Mouse (Mus musculus) megakaryocyte progenitor cell, adult 5-6 weeks (primary cell): ENCODE measurements at regions not wholly inside any gene's neighbourhood (a gene's known extent, or its start where the extent isn't known, plus 50 kb on each side); places are given as distances from the start of the nearest gene placed in this dataset.

Experiments
- ATAC-seq: replicated peaks from 2 replicates; pipeline ENCODE4 v1.8.0; 2016; ENCODE audit warnings: mild to moderate bottlenecking, moderate TSS enrichment, inconsistent platforms; ENCODE audit not compliant: poor library complexity

DNA sequence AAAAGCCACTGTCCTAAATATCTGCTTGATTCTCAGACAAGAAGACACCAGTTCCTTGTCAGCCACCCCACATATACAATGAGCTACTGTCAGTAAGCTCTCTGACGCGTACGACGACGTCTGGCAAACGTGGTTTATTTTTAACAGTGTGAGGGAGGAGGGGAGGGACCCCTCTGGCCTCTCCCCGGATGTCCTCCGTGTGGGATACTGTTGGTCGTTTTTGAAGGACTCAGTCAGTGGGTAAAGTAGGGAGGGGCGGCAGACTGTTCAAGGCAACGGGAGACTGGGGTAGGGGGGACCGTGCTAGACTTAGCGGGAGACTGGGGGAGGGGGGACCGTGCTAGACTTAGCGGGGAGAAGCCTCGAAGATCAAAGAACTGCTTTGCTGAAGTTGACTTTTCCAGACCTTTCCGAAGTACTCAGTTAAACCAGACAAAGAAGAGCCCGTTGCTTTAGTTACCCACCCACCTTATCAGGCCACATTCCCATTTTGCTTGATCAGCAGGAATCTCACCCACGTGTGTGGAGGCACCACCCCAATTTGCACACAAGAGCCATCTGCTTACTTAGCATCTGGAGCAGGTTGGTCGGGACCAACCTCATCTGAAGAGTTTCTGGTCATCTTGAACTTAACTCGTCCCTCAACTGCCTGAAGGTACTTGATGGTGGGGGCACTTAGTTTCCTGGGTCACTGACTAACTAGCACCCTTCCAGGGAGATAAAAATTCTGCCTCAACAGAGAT is 92.6 kb upstream of the Mark1 start:
- ATAC-seq, result no peak

GRCm38 (mm10) chr1:185089196-185089595 is 89.8 kb upstream of the Mark1 start:
- no peak for ATAC-seq

DNA sequence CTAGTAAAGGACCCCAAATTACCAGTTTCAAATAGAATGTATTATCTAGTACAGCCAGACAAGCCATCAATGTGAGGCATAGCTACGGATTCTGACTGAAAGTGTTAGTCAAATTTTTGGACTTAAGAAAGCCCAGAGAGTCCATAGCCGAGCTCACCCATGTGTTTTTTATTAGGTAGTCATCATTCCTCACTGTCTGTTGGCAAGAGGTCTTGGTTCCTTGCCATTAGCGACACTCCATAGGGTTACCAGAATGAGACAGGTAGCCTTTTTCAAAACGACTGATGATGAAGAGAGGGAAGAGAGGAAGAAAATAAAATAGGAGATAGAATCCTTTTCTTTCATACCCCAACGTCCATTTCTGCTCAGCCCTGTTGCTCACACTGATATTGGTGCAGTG is 83.8 kb upstream of the Mark1 start:
- ATAC-seq, result no peak

DNA sequence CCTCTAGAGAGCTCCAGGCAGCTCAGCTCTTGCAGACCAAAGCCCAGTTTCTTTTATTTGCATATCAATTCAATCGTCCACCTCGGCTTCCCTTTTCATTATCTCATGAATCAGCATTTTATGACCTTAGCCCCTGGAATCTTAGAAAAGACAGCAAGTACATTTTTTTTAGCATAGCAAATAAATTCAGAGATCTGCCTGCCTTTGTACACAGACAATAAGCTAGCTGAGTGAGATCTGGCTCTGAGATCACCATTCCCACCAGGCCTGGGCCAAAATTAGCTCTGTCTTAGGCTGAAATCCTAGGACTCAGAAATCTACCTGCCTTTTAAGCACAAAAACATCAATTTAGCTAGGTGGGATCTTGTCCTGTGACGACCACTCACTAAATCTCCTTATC is 80.7 kb upstream of the Mark1 start:
- ATAC-seq, result no peak

- ATAC-seq, result no peak
These were observed 80.0 kb upstream of the Mark1 start for GRCm38 (mm10) chr1:185079331-185079880.

DNA sequence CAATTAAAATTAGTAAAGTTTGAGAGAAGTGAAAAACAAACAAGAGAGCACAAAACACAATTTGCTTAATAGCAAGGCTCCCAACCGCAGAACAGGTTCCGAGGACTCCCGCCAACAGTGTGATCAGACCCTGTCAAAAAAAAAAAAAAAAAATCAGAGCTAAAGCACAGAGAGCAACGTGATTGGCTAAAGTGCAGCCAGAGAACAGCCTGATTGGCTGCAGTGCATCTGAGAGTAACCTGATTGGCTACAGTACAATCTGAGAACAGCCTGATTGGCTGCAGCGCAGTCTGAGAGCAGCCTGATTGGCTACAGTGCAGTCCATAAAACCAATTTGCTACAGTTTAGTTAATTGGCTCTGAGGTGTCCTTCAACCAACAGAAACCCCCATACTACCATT is 74.6 kb upstream of the Mark1 start:
- no peak for ATAC-seq

DNA sequence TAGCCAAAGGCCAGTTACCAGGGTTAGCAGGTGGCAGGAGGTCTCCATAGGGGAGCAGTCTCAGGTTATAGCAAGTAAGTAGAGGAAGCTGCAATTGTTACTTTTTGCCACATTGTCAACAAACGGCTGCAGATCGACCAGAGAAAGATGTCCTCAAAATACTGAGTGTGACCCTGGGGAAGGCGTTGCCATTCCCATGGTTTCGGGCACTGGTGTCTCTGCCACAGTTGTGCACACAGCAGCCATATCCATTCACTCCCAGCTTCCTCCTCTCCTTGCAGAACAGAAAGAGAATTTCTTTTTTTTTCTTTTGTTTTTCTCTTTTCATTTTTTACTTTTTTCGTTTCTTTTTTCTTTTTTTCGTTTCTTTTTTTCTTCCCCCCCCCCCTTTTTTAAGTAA is 73.4 kb upstream of the Mark1 start:
- ATAC-seq, result no peak

DNA sequence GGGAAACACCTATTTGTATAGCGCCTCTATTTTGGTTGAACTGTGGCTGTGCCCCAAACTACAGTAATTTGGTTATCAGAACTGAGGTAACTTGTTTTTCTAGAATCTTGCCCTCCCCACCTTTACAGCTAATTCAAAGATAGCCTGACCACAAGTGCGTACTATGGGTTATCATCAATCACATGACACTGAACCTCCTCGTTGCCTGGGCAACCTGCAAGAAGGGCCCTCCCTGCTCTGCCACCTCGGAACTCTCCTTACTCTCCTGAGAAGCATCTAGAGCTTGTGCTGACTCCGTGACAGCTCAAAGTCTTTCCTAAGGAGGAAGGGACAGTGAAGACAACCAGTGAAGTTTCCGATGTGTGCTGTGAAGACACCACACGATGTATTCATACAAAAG is 72.2 kb upstream of the Mark1 start:
- 0 out of 2 replicates have a peak, but pooled peaks have one; percentile 11 for ATAC-seq

- ATAC-seq, result peak; percentile 54
These were observed 71.4 kb upstream of the Mark1 start for GRCm38 (mm10) chr1:185070853-185071149.

DNA sequence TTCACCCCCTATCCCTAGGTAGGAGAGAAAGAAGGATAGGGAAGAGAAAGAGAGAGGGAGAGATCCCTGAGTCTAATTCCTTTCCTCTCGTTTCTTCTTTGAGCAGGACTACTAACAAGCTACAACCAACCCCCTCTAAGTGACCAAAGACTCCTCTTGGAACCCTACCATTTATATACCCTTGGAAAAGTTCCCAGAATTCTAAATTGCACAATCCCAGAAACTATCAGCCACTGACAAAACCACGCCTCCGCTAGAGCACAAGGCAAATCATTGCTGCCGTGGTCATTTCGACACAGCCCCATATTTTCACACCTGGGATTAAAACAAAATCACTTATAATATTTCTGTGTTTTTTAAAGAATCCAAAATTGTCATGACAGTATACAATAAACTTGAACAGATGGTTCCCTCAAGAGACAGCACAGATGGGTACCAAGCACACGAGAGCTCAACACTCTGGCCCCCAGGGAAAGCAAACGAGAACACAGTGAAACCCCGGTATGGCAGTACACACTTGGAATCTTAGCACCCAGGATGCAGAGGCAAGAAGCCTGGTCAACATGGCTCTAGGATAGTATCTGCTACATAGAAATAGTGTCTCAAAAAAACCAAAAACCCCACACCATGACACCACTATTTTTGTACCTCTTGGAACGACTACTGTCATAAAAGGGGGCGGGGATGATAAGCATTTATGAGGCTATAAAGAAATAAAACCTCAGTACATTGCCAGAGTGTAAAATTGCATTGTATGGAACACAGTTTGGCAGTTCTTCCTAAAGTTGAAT is 70.9 kb upstream of the Mark1 start:
- no peak for ATAC-seq

GRCm38 (mm10) chr1:185068136-185068535 is 68.8 kb upstream of the Mark1 start:
- no peak for ATAC-seq

DNA sequence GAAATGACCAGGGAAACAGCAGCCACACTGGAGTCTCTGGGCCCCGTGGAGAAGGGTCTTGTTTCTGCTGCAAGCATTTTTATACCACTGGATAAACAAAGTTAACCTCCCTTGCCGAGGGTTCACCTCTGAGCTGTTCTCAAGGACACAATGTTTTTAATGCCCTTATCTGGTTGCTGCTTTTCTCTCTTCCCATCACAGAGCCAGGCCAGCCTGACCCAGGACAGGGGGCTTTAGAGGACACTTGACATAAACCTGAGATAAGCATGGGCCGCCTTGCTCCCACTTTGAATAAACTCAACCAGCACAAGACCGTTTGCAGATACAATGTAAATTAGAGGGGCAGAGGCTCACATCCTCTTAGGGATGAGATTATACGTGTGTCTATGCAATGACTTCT is 68.3 kb upstream of the Mark1 start:
- no peak for ATAC-seq

DNA sequence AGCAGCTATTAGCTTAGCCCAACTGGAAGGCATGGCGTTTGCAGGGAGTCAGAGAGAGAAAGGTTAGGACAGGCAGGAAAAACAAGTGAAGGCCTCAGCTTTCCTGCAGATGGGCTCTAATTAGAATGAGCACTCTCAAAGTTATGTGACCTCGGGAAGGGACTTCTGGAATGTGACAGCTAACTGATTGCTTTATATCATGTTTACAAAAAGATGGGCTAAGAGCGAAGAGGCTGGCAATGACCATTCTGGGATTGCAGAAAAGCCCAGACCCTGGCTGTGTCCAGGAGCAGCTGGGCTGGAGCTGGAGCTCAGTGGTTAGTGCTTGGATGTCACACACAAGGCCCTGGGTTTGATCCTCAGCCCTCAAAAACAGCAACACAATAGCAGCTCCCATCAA is 65.7 kb upstream of the Mark1 start:
- ATAC-seq, result no peak

GRCm38 (mm10) chr1:185062103-185062502 is 62.7 kb upstream of the Mark1 start:
- ATAC-seq, result no peak

DNA sequence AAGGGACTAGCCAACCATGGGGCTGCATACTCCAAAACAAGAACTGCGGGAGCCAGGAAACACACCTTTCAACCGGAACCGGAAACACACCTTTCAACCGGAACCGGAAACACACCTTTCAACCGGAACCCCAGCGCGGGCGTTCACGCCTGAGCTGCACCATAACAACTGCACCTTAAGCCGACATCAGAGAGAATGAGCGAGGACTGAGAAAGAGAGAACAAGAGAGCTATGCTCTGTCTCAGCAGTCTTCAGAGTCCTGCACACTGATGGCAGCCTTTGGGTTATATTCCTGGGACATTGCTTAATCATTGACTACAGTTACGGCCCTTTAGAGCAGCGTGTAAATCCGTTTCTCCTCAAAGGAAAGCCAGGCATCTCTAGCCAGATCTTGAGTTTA is 58.1 kb upstream of the Mark1 start:
- no peak for ATAC-seq

DNA sequence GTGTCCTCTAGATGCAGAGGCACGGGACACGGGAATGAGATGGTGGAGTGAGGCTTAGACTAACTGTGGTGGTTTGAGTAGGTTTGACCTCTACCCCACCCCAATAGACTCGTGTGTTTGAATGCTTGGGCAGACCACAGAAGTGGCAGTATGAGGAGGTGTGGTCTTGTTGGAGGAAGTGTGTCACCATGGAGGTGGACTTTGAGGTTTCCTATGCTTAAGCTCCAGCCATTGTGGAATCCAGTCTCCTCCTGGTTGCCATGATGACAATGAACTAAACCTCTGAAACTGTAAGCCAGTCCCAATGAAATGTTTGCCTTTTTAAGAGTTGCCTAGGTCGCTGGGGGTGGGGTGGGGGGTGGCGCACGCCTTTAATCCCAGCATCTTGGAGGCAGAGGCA is 53.3 kb upstream of the Mark1 start:
- ATAC-seq, result peak; percentile 31; the same call in 1 of the 2 replicates

- ATAC-seq, result peak; percentile 79
These were observed 50.6 kb upstream of the Mark1 start for GRCm38 (mm10) chr1:185049980-185050379.
